Mouse (Mus musculus): ENCODE data around the gene Efhd1.

Gene Efhd1

GRCm38 (mm10) chr1:87270204-87270603 lies 6.0 kb downstream of the Efhd1 start:
- DNase-seq (ENCODE audit: low read depth, low spot score) = no peak

- DNase-seq (ENCODE audit: low read depth, low spot score) = no peak
These were observed 6.7 kb downstream of the Efhd1 start for GRCm38 (mm10) chr1:87270641-87271467.

- no peak for DNase-seq (ENCODE audit: low read depth, low spot score)
These were observed 7.4 kb downstream of the Efhd1 start for GRCm38 (mm10) chr1:87271596-87271995.

GRCm38 (mm10) chr1:87272462-87272861 lies 8.3 kb downstream of the Efhd1 start:
- no peak for DNase-seq (ENCODE audit: low read depth, low spot score)

GRCm38 (mm10) chr1:87273514-87273942 lies 9.4 kb downstream of the Efhd1 start:
- DNase-seq (ENCODE audit: low read depth, low spot score) = no peak

GRCm38 (mm10) chr1:87274134-87274533 lies 10.0 kb downstream of the Efhd1 start:
- DNase-seq (ENCODE audit: low read depth, low spot score) = no peak

GRCm38 (mm10) chr1:87275151-87275550 lies 11.0 kb downstream of the Efhd1 start:
- no peak for DNase-seq (ENCODE audit: low read depth, low spot score)

GRCm38 (mm10) chr1:87276056-87276455 lies 11.9 kb downstream of the Efhd1 start:
- DNase-seq (ENCODE audit: low read depth, low spot score) = no peak

GRCm38 (mm10) chr1:87280281-87280680 lies 16.1 kb downstream of the Efhd1 start:
- no peak for DNase-seq (ENCODE audit: low read depth, low spot score)

GRCm38 (mm10) chr1:87281599-87282412 lies 17.6 kb downstream of the Efhd1 start:
- DNase-seq (ENCODE audit: low read depth, low spot score) = no peak

- DNase-seq (ENCODE audit: low read depth, low spot score) = no peak
These were observed 18.2 kb downstream of the Efhd1 start for GRCm38 (mm10) chr1:87282413-87282788.

- no peak for DNase-seq (ENCODE audit: low read depth, low spot score)
These were observed 19.3 kb downstream of the Efhd1 start for GRCm38 (mm10) chr1:87283410-87283960.

GRCm38 (mm10) chr1:87287105-87287504 lies 22.9 kb downstream of the Efhd1 start:
- no peak for DNase-seq (ENCODE audit: low read depth, low spot score)

GRCm38 (mm10) chr1:87291416-87291815 lies 27.3 kb downstream of the Efhd1 start:
- no peak for DNase-seq (ENCODE audit: low read depth, low spot score)

- DNase-seq (ENCODE audit: low read depth, low spot score) = no peak
These were observed 28.4 kb downstream of the Efhd1 start for GRCm38 (mm10) chr1:87292420-87293190.

GRCm38 (mm10) chr1:87294063-87294710 lies 30.0 kb downstream of the Efhd1 start:
- no peak for DNase-seq (ENCODE audit: low read depth, low spot score)

- no peak for DNase-seq (ENCODE audit: low read depth, low spot score)
These were observed 30.8 kb downstream of the Efhd1 start for GRCm38 (mm10) chr1:87294951-87295350.

GRCm38 (mm10) chr1:87297346-87297925 lies 33.3 kb downstream of the Efhd1 start:
- DNase-seq (ENCODE audit: low read depth, low spot score) = no peak

- no peak for DNase-seq (ENCODE audit: low read depth, low spot score)
These were observed 36.5 kb downstream of the Efhd1 start for GRCm38 (mm10) chr1:87300360-87301286.

GRCm38 (mm10) chr1:87301971-87302370 lies 37.8 kb downstream of the Efhd1 start:
- DNase-seq (ENCODE audit: low read depth, low spot score) = no peak

Measured in CD4-positive helper T cell, adult 2 months (primary cell).